Mouse (Mus musculus) mesoderm, embryonic 11.5 days (tissue): Measurements from ENCODE around the gene Gm21915.

Experiments
- DNase-seq: peaks from one replicate; pipeline ENCODE4 v3.0.0-alpha.2; 2012; ENCODE audit warnings: low read depth, low spot score

Gm21915 gene

DNA sequence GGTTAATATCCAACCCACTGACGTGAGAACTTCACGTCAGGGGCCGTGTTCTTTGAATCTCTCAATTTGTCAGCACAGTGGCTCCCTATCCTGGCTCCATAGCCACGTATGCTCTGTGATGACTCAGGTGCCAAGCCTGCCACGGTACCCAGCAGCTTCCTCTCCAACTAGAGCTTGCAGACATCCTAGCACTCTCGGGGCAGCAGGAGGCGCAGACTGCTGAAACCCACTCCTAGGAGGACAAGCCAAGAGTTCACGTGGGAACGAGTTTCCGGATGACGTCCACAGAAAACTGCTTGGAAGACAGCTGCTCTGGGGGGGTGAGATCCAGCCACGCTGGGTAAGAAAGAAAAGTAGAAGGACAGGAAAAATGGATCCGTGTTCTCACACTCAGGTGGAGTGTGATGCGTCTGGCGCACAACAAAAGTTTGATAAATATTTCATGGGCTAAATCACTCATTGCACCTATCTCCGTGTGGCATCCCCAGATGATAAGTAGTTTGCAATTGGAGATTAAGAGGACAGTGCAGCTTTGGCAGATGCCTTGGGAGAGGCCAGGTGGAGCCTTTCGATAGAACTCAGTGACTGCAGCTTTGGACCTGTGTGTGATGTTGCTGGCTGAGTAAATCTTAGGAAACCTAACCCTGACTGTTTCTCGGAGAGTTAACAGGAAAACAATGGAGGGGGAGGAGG is 46.9 kb downstream of the Gm21915 start:
- DNase-seq = no peak

DNA sequence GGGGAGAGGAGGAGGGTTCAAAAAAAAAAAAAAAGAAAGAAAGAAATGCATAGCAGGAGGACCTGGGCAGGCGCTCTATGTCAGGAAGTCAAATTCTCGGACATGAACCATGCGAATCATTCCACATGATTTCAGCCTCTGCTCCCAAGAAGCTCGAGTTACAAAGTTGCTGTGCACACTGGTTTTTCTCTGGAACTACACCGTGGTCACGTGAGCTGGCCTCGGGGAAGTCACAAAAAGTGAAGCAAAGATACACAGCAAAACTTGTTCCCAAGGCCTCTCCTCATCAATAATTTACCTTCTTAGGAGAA is 47.4 kb downstream of the Gm21915 start:
- no peak for DNase-seq
